Mouse (Mus musculus): ENCODE measurements around the gene Rnasek. TPM values are rescaled to one million over a fixed set of nuclear protein-coding genes. Genes with fewer than 3 reads are reported as not detected.

Gene Rnasek
- total RNA-seq, 4 experiments from 2014 or later: 91.2 to 119 (median 96.3) TPM

Small RNA genes within 50 kb of the gene (microRNA-seq; reads per million reads assigned to microRNA genes)
- 3,635 reads per million, percentile 91 among the genes with 10 or more reads in this experiment for gene Mir195a
- gene Mir497: not detected
- not detected for gene Mir497b

Other genes starting within 250 kb of the Rnasek start
- 100 to 1,000 TPM; 287 to 342 (median 325) TPM for gene Gabarap, start 248.7 kb downstream of the Rnasek start, total RNA-seq (2022)
- 10 to 100 TPM; 21.0 to 24.9 (median 23.6) TPM for gene Phf23, start 244.1 kb downstream of the Rnasek start, total RNA-seq (2022)
- gene Dvl2, start 239.2 kb downstream of the Rnasek start, total RNA-seq (2022): 1 to 10 TPM; 4.0 to 6.4 (median 5.1) TPM
- gene Acadvl, start 224.4 kb downstream of the Rnasek start, total RNA-seq (2022): 1,000 to 10,000 TPM; 1,233 to 1,415 (median 1,285) TPM
- 1 to 10 TPM; 3.9 to 6.3 (median 5.2) TPM for gene Dlg4, start 222.9 kb downstream of the Rnasek start, total RNA-seq (2022)
- gene Asgr1, start 185.8 kb downstream of the Rnasek start, total RNA-seq (2022): not detected
- under 1 TPM in 1 of 4 experiments, not detected in 3; 0.34 TPM for gene Asgr2, start 147.2 kb downstream of the Rnasek start, total RNA-seq (2022)
- 1 to 10 TPM; 2.6 to 4.5 (median 3.2) TPM for gene Mgl2, start 109.5 kb downstream of the Rnasek start, total RNA-seq (2022)
- 1 to 10 TPM; 1.7 to 4.2 (median 3.2) TPM for gene Clec10a, start 83.6 kb downstream of the Rnasek start, total RNA-seq (2022)
- gene Slc16a11, start 27.1 kb downstream of the Rnasek start, total RNA-seq (2022): 1 to 10 TPM in 1 of 4 experiments, under 1 TPM in 3; 0.38 to 2.8 (median 0.68) TPM
- 1 to 10 TPM; 2.5 to 3.6 (median 3.4) TPM for gene Slc16a13, start 18.8 kb downstream of the Rnasek start, total RNA-seq (2022)
- gene Bcl6b, start 10.0 kb downstream of the Rnasek start, total RNA-seq (2022): 10 to 100 TPM in 3 of 4 experiments, 1 to 10 TPM in 1; 5.9 to 22.0 (median 17.3) TPM
- gene 0610010K14Rik, start 1.9 kb downstream of the Rnasek start, total RNA-seq (2022): 10 to 100 TPM; 22.2 to 31.6 (median 29.0) TPM
- 1 to 10 TPM; 1.2 to 2.7 (median 2.4) TPM for gene Gm21988, start within 50 bp of the Rnasek start, total RNA-seq (2022)
- 1 to 10 TPM; 2.6 to 4.0 (median 3.1) TPM for gene Alox12, start 15.5 kb upstream of the Rnasek start, total RNA-seq (2022)
- not detected for gene Alox12e, start 82.8 kb upstream of the Rnasek start, total RNA-seq (2022)
- gene Alox15, start 112.2 kb upstream of the Rnasek start, total RNA-seq (2022): 10 to 100 TPM in 1 of 4 experiments, 1 to 10 TPM in 1, under 1 TPM in 2; 0.25 to 79.7 (median 1.2) TPM
- 10 to 100 TPM; 19.1 to 23.0 (median 20.6) TPM for gene Pelp1, start 170.2 kb upstream of the Rnasek start, total RNA-seq (2022)
- 10 to 100 TPM in 2 of 4 experiments, 1 to 10 TPM in 2; 9.0 to 10.9 (median 9.9) TPM for gene Arrb2, start 192.8 kb upstream of the Rnasek start, total RNA-seq (2022)
- 10 to 100 TPM in 1 of 4 experiments, 1 to 10 TPM in 3; 5.9 to 10.6 (median 6.9) TPM for gene Med11, start 212.1 kb upstream of the Rnasek start, total RNA-seq (2022)
- gene Zmynd15, start 219.6 kb upstream of the Rnasek start, total RNA-seq (2022): 1 to 10 TPM; 1.1 to 2.7 (median 1.9) TPM
- gene Cxcl16, start 220.1 kb upstream of the Rnasek start, total RNA-seq (2022): 10 to 100 TPM in 1 of 4 experiments, 1 to 10 TPM in 3; 8.4 to 10.3 (median 9.6) TPM